8 mouse cellular contexts compared by ENCODE assay signal in genomic region chr12:24893777-24894468, GRCm38 (mm10).
DNase-seq lines count a peak whose midpoint lies in the region; ATAC-seq lines count a peak whose summit lies in the region.

No protein-coding gene starts in this region.

- no peaks in the 10 kb centered on the region for H3K4me1 ChIP-seq in embryonic facial prominence, embryonic 14.5 days (ENCODE audit: control insufficient read depth, insufficient read depth, low read length)
- peaks cover 34% of the 10 kb centered on the region for H3K4me1 ChIP-seq in heart, embryonic 16.5 days (ENCODE audit: control insufficient read depth, insufficient read depth, low read length)
- peaks cover 42% of the 10 kb centered on the region for H3K4me1 ChIP-seq in liver, embryonic 11.5 days (replicated peaks; ENCODE audit: control insufficient read depth, insufficient read depth, low read length)
- H3K4me1 ChIP-seq in neural tube, embryonic 12.5 days: peaks cover 20% of the 10 kb centered on the region

- ATAC-seq in embryonic facial prominence, embryonic 14.5 days (ENCODE audit: low read depth): peak; percentile 91
- ATAC-seq in heart, embryonic 16.5 days (replicated peaks; ENCODE audit: extremely low read depth, insufficient read depth, low FRiP score): peak; percentile 65
- ATAC-seq in liver, embryonic 11.5 days (replicated peaks; ENCODE audit: low FRiP score): no peak
- ATAC-seq in neural tube, embryonic 12.5 days (ENCODE audit: low FRiP score, low read depth): peak; percentile 84

- 0 out of 2 replicates have a peak, but pooled peaks cover 24% of the 10 kb centered on the region for H3K36me3 ChIP-seq in embryonic facial prominence, embryonic 14.5 days (ENCODE audit: control insufficient read depth, insufficient read depth, low read length)
- H3K36me3 ChIP-seq in heart, embryonic 16.5 days (ENCODE audit: control insufficient read depth, insufficient read depth): no peaks in the 10 kb centered on the region
- no peaks in the 10 kb centered on the region for H3K36me3 ChIP-seq in liver, embryonic 11.5 days (ENCODE audit: control insufficient read depth, insufficient read depth, low read length)
- peaks cover 7% of the 10 kb centered on the region for H3K36me3 ChIP-seq in neural tube, embryonic 12.5 days

- H3K27me3 ChIP-seq in embryonic facial prominence, embryonic 14.5 days (replicated peaks; ENCODE audit: control insufficient read depth, insufficient read depth, low read length): no peaks in the 10 kb centered on the region
- H3K27me3 ChIP-seq in heart, embryonic 16.5 days (ENCODE audit: control insufficient read depth, insufficient read depth, low read length): no peaks in the 10 kb centered on the region
- H3K27me3 ChIP-seq in liver, embryonic 11.5 days (replicated peaks; ENCODE audit: control insufficient read depth, insufficient read depth, low read length): no peaks in the 10 kb centered on the region
- H3K27me3 ChIP-seq in neural tube, embryonic 12.5 days (replicated peaks): no peaks in the 10 kb centered on the region

- no peak overlapping the region; the same call in 1 of the 2 replicates for H3K27ac ChIP-seq in embryonic facial prominence, embryonic 14.5 days (replicated peaks; ENCODE audit: low read depth, low read length)
- peak overlapping the region; percentile 41 for H3K27ac ChIP-seq in heart, embryonic 16.5 days (ENCODE audit: low read length)
- peak overlapping the region; percentile 49 for H3K27ac ChIP-seq in liver, embryonic 11.5 days (ENCODE audit: low read depth, low read length)
- H3K27ac ChIP-seq in neural tube, embryonic 12.5 days: peak overlapping the region; percentile 0; the same call in 1 of the 2 replicates

- no peak overlapping the region for H3K9ac ChIP-seq in embryonic facial prominence, embryonic 14.5 days (ENCODE audit: low read depth, low read length)
- peak overlapping the region; percentile 28; the same call in 1 of the 2 replicates for H3K9ac ChIP-seq in heart, embryonic 16.5 days (ENCODE audit: low read length)
- H3K9ac ChIP-seq in liver, embryonic 11.5 days (ENCODE audit: low read depth, low read length): peak overlapping the region; percentile 47; the same call in 1 of the 2 replicates
- peak overlapping the region; percentile 17; the same call in 1 of the 2 replicates for H3K9ac ChIP-seq in neural tube, embryonic 12.5 days

- 41% methylated on average over 10 of the region's 10 CpGs for WGBS in embryonic facial prominence, embryonic 14.5 days
- 40% methylated on average over 10 of the region's 10 CpGs for WGBS in heart, embryonic 16.5 days
- 58% methylated on average over 10 of the region's 10 CpGs for WGBS in liver, embryonic 11.5 days
- WGBS in neural tube, embryonic 12.5 days: 20% methylated on average over 10 of the region's 10 CpGs

- no peak overlapping the region for H3K4me2 ChIP-seq in embryonic facial prominence, embryonic 14.5 days (ENCODE audit: low read depth, low read length)
- no peak overlapping the region for H3K4me2 ChIP-seq in heart, embryonic 16.5 days (ENCODE audit: low read depth, low read length)
- no peak overlapping the region; the same call in 1 of the 2 replicates for H3K4me2 ChIP-seq in liver, embryonic 11.5 days
- peak overlapping the region; percentile 40 for H3K4me2 ChIP-seq in neural tube, embryonic 12.5 days (replicated peaks)

- H3K4me3 ChIP-seq in embryonic facial prominence, embryonic 14.5 days (ENCODE audit: low read depth, low read length): no peak overlapping the region
- no peak overlapping the region for H3K4me3 ChIP-seq in heart, embryonic 16.5 days (ENCODE audit: low read length)
- H3K4me3 ChIP-seq in liver, embryonic 11.5 days (ENCODE audit: low read depth, low read length): no peak overlapping the region
- H3K4me3 ChIP-seq in neural tube, embryonic 12.5 days: no peak overlapping the region

- DNase-seq in right cerebral cortex, adult 18-20 months: peak; percentile 65
- no peak for DNase-seq in right cerebral cortex, postnatal 14 days
- peak; percentile 66 for DNase-seq in embryonic facial prominence, embryonic 14.5 days (ENCODE audit: low spot score)
- peak; percentile 58 to 87 for DNase-seq in kidney, postnatal 25 days
- DNase-seq in liver, embryonic 11.5 days (ENCODE audit: low spot score): no peak
- no peak for DNase-seq in natural killer cell, adult 2 months (ENCODE audit: low spot score in 2 of 2)

- no peaks in the 10 kb centered on the region for H3K9me3 ChIP-seq in embryonic facial prominence, embryonic 14.5 days (ENCODE audit: control insufficient read depth, low read length)
- H3K9me3 ChIP-seq in heart, embryonic 16.5 days (replicated peaks; ENCODE audit: control insufficient read depth, low read length): no peaks in the 10 kb centered on the region
- no peaks in the 10 kb centered on the region for H3K9me3 ChIP-seq in liver, embryonic 11.5 days (ENCODE audit: control insufficient read depth, low read length)
- no peaks in the 10 kb centered on the region for H3K9me3 ChIP-seq in neural tube, embryonic 12.5 days

Comparison
In these comparisons a context has a peak if more than half of its experiments do, and no peak if none do; other contexts are left out.
1. DNase-seq: peak in right cerebral cortex, adult 18-20 months (single experiment), embryonic facial prominence, embryonic 14.5 days (single experiment) and kidney, postnatal 25 days (2 of 2); none in right cerebral cortex, postnatal 14 days (single experiment), liver, embryonic 11.5 days (single experiment) and natural killer cell, adult 2 months (0 of 2).